8 mouse cellular contexts compared by ENCODE assay signal in the genomic region with DNA sequence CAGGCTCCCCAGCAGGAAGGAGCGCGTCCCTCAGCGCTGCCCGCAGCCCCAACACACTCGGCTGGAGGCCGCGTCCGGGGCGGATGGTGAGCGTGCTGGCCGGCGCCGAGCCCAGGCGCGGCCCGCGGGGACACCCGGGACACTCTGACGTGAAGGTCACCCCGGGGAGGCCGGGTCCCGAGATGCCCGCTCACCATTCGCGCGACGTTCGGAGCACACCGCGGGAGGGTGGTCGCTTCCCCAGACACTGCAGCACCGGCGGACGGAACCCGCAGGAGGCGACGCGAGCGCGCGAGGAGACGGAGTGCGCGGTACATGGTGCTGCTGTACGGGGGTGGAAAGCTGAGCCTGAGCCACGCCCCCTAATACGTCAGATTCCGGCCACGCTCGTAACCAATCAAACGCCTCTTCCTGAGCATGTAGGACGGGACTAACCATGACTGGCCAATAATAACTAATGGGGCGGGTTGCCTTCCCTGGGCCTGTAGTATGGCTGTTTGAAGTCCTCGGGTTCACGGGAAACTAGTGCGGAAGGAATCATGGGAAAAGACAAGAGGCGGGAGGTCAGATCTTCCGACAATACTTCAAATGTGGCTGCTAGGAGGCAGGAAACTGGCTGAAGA. TPM values are rescaled to one million over a fixed set of nuclear protein-coding genes. Genes with fewer than 3 reads are reported as not detected.
DNase-seq lines count a peak whose midpoint lies in the region; ATAC-seq lines count a peak whose summit lies in the region.

A gene (minus strand): TSS at position 379 of the 623 bp plus-strand sequence.

- H3K36me3 ChIP-seq in hindbrain, embryonic 15.5 days = no peaks in the 10 kb centered on the region

- peak; percentile 96 for DNase-seq in T-cell, adult 2 months (ENCODE audit: low spot score)
- peak; percentile 91 to 93 for DNase-seq in cerebellum, postnatal 36 days
- DNase-seq in frontal cortex, postnatal 36 days (ENCODE audit: low spot score in 2 of 2) = peak; percentile 95 to 97
- DNase-seq in left cerebral cortex, adult 11 months (ENCODE audit: low spot score) = peak; percentile 96
- DNase-seq in lung, postnatal 4 days = peak; percentile 97
- DNase-seq in retina, postnatal 7 days (ENCODE audit: low read depth, low spot score) = peak; percentile 94
- peak; percentile 91 for DNase-seq in urinary bladder, adult 2 months (ENCODE audit: low spot score)

- peak within 1 kb of the TSS; percentile 84 for H3K27ac ChIP-seq in hindbrain, embryonic 15.5 days (replicated peaks)

- H3K4me1 ChIP-seq in hindbrain, embryonic 15.5 days (replicated peaks) = peaks cover 9% of the 10 kb centered on the region

- H3K9ac ChIP-seq in hindbrain, embryonic 15.5 days = peak within 1 kb of the TSS; percentile 91

- ATAC-seq in hindbrain, embryonic 15.5 days (ENCODE audit: low FRiP score, low read depth) = peak; percentile 100

- H3K9me3 ChIP-seq in hindbrain, embryonic 15.5 days = no peaks in the 10 kb centered on the region

- WGBS in hindbrain, embryonic 15.5 days = under 1% methylated on average over 58 of the region's 58 CpGs

- peak within 1 kb of the TSS; percentile 84 for H3K4me3 ChIP-seq in hindbrain, embryonic 15.5 days

- no peaks in the 10 kb centered on the region for H3K27me3 ChIP-seq in hindbrain, embryonic 15.5 days

- H3K4me2 ChIP-seq in hindbrain, embryonic 15.5 days = peak within 1 kb of the TSS; percentile 77

RNA-seq across cellular contexts. Expression of the gene that starts here (rescaled TPM):
- polyA plus RNA-seq in hindbrain, embryonic 15.5 days (2015; fragmentation: Nextera tagmentation; extraction: Ambion mirVana) = 97.9 and 106 TPM in 2 replicates
- 97.5 and 98.0 TPM in 2 replicates for polyA plus RNA-seq in urinary bladder, adult 2 months (2012; rRNA removed)

Comparison
In these comparisons a context has a peak if more than half of its experiments do, and no peak if none do; other contexts are left out.
1. Peak in every context shown above with its lines: DNase-seq, ATAC-seq, H3K4me3 ChIP-seq and H3K27ac ChIP-seq.